Mouse (Mus musculus) megakaryocyte, adult 5-6 weeks (primary cell): ENCODE results near the gene Samt3. TPM values are rescaled to one million over a fixed set of nuclear protein-coding genes. Genes with fewer than 3 reads are reported as not detected.

Source experiments
- ATAC-seq: 2 replicates; pipeline ENCODE4 v1.8.0; 2016; ENCODE audit warnings: mild to moderate bottlenecking, inconsistent platforms; ENCODE audit not compliant: poor library complexity, severe bottlenecking
- total RNA-seq, 2 experiments: library from RNA; stranded (forward) in 1 of 2; stranded (reverse) in 1 of 2; fragments of 153-499, 151-499 nt in 1 of 2; fragments of 221-1000, 200-1000 nt in 1 of 2; gene quantifications; 2 replicates each; pipeline versions ENCODE4 v1.2.3 to v1.2.4; 2015 to 2017

Samt3 gene
- total RNA-seq (2015) (not detected in 2 replicates), total RNA-seq (2017) (not detected in 2 replicates)

GRCm38 (mm10) chrX:86043899-86044298, at the start of gene Samt3:
Samt3 (plus strand) TSS chrX:86044199.
- no peak for ATAC-seq

- ATAC-seq, result no peak
Measured at GRCm38 (mm10) chrX:86016591-86016990, 27.4 kb upstream of the Samt3 start.

DNA sequence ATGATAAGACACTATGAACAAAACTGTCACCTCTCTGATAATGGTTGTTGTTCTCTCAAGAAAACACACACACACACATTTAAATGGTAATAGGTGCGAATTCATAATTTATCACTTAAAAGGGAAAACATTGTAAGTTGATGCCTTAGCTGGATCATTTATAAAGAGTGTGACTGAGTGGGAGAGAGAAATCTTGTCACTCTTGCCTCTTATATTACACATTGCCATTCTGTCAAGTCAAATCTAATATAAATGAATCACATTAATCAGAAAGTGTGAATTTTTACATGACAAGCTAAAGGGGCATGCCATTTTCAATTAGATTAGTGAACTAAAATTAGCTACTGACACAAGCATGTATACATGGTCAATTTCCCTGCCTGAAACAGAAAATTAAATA, 44.7 kb downstream of the Samt3 start:
- ATAC-seq, result no peak

Other genes starting within 250 kb of the Samt3 start
- gene 5430427O19Rik, start 173.8 kb upstream of the Samt3 start, total RNA-seq (2015), result 16.7 and 18.2 TPM in 2 replicates
- gene 5430427O19Rik, start 173.8 kb upstream of the Samt3 start, total RNA-seq (2017), result 14.5 and 16.2 TPM in 2 replicates
- gene Nr0b1, start 147.6 kb downstream of the Samt3 start, total RNA-seq (2015), result not detected in 2 replicates
- not detected in 2 replicates for gene Nr0b1, start 147.6 kb downstream of the Samt3 start, total RNA-seq (2017)